Mouse (Mus musculus): Measurements from ENCODE around the gene Xxylt1. TPM values are rescaled to one million over a fixed set of nuclear protein-coding genes. Genes with fewer than 3 reads are reported as not detected.

Gene Xxylt1
- polyA plus RNA-seq, 1 experiment from 2014 or later = 8.4 TPM

- Histone ChIP-seq H3K4me1 (peaks cover 39% of the 10 kb centered on the region), H3K4me3 (no peak overlapping the region), H3K4me2 (no peak overlapping the region), H3K27ac (replicated peaks) (no peak overlapping the region), H3K27me3 (replicated peaks) (no peaks in the 10 kb centered on the region), H3K9ac (no peak overlapping the region), H3K36me3 (peaks cover 4% of the 10 kb centered on the region; the same call in 1 of the 2 replicates), H3K9me3 (no peaks in the 10 kb centered on the region)
- WGBS = 41% methylated on average over 5 of the region's 5 CpGs
- no peak for ATAC-seq (ENCODE audit: extremely low read depth, insufficient number of reproducible peaks, low FRiP score, low TSS enrichment)
Measured at GRCm38 (mm10) chr16:31022287-31022686, 58.9 kb downstream of the Xxylt1 start.

DNA sequence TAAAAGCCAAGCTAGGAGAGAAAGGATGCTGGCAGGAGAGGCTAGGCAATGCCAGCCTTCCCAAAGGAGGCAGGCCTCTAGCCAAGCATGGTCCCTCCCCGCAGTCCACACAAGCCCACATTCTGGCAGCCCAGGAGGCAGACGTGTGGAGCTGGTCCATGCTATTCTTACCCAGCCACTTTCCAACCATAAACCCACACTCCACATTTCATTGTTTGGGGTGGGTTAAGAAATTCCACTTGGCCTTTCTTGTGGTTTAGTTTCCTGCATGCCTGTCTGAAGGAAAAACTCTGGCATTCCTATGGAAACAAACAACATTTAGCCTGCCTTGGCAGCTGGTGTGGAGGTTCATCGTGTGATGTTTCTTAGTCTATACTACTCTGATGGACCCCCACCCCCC lies 61.7 kb downstream of the Xxylt1 start:
- no peak overlapping the region for H3K4me2 ChIP-seq
- H3K27me3 ChIP-seq (replicated peaks) = no peaks in the 10 kb centered on the region
- peaks cover 29% of the 10 kb centered on the region for H3K4me1 ChIP-seq
- no peak for ATAC-seq (ENCODE audit: extremely low read depth, insufficient number of reproducible peaks, low FRiP score, low TSS enrichment)
- no peak overlapping the region for H3K9ac ChIP-seq
- WGBS = 65% methylated on average over 3 of the region's 3 CpGs
- H3K27ac ChIP-seq (replicated peaks) = no peak overlapping the region
- H3K36me3 ChIP-seq = peaks cover 4% of the 10 kb centered on the region; the same call in 1 of the 2 replicates
- H3K4me3 ChIP-seq = no peak overlapping the region
- H3K9me3 ChIP-seq = no peaks in the 10 kb centered on the region

- H3K4me2 ChIP-seq = no peak overlapping the region
- peaks cover 4% of the 10 kb centered on the region; the same call in 1 of the 2 replicates for H3K36me3 ChIP-seq
- 85% methylated on average over 10 of the region's 10 CpGs for WGBS
Measured at GRCm38 (mm10) chr16:31017687-31018413, 63.4 kb downstream of the Xxylt1 start.

DNA sequence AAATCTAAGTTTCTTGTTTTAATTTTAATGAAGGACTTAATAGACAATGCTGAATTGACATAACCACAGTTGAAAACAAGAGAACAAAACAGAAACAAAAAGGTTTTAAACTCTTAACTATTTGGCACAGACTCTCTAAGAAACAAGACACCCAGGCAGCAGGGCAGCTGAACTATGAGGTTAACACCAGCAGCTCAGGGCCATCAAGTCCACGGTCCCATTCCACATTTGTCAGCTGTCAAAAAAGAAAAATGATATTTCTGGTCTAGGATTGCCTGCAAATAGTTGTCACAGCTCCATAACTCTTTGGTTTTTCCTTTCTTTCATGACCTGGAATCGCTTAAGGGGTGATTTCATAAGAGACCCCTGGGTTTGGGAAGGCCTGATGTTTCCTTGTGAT lies 64.6 kb downstream of the Xxylt1 start:
- ATAC-seq (ENCODE audit: extremely low read depth, insufficient number of reproducible peaks, low FRiP score, low TSS enrichment) = no peak
- no peak overlapping the region for H3K27ac ChIP-seq (replicated peaks)
- H3K4me2 ChIP-seq = no peak overlapping the region
- no peaks in the 10 kb centered on the region for H3K27me3 ChIP-seq (replicated peaks)
- peaks cover 4% of the 10 kb centered on the region; the same call in 1 of the 2 replicates for H3K36me3 ChIP-seq
- H3K9ac ChIP-seq = no peak overlapping the region
- no peaks in the 10 kb centered on the region for H3K9me3 ChIP-seq
- WGBS = 76% methylated on average over 2 of the region's 2 CpGs
- H3K4me1 ChIP-seq = peaks cover 16% of the 10 kb centered on the region
- H3K4me3 ChIP-seq = no peak overlapping the region

More at GRCm38 (mm10) chr16:31017687-31018413, 63.4 kb downstream of the Xxylt1 start:
- no peak overlapping the region for H3K4me3 ChIP-seq
- H3K27ac ChIP-seq (replicated peaks) = no peak overlapping the region
- peaks cover 28% of the 10 kb centered on the region for H3K4me1 ChIP-seq
- no peak overlapping the region for H3K9ac ChIP-seq
- no peak for ATAC-seq (ENCODE audit: extremely low read depth, insufficient number of reproducible peaks, low FRiP score, low TSS enrichment)
- H3K9me3 ChIP-seq = no peaks in the 10 kb centered on the region
- H3K27me3 ChIP-seq (replicated peaks) = no peaks in the 10 kb centered on the region

DNA sequence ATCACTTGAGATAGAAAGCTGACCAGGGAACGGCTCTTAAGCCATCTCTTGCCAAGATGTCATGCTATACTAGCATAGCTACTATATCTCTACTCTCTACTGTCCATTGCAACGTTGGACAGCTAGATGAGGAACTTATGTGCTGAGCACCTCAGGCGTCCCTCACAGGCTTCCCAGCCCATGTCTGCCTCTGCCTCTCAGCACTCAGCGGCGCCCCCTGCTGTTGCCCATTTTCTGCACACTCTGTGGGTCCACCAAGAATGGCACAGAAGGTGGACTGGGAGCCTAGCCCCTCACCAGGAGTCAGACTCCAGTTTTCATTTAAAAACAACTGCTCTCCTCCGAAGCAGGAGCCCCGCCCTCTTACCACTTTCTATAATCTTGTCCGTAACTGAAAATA lies 65.1 kb downstream of the Xxylt1 start:
- no peaks in the 10 kb centered on the region for H3K27me3 ChIP-seq (replicated peaks)
- H3K9ac ChIP-seq = no peak overlapping the region
- WGBS = 71% methylated on average over 8 of the region's 8 CpGs
- no peak overlapping the region for H3K4me2 ChIP-seq
- H3K9me3 ChIP-seq = no peaks in the 10 kb centered on the region
- H3K36me3 ChIP-seq = peaks cover 4% of the 10 kb centered on the region; the same call in 1 of the 2 replicates
- no peak overlapping the region for H3K4me3 ChIP-seq
- H3K27ac ChIP-seq (replicated peaks) = no peak overlapping the region
- ATAC-seq (ENCODE audit: extremely low read depth, insufficient number of reproducible peaks, low FRiP score, low TSS enrichment) = no peak
- H3K4me1 ChIP-seq = peaks cover 11% of the 10 kb centered on the region

DNA sequence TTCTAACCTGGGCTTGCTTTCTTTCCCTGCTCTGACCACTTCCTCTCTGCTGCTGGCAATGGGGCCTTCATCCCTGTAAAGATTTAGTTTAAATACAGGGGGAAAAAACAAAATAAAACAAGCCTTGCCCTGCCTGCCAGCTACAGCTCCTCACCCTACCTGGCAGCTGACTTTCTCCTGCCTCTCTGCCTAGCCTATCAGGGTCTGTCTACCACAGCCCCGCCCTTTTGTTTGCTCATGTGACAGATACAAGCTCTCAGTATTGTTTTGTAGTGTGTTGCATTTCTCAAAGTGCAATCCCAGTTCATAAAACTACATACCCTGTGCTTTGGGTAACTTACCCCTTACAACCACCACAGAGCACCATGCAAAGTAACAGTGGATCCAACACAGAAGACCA lies 66.0 kb downstream of the Xxylt1 start:
- Histone ChIP-seq H3K9me3 (no peaks in the 10 kb centered on the region), H3K4me1 (peaks cover 2% of the 10 kb centered on the region), H3K9ac (no peak overlapping the region), H3K36me3 (peaks cover 4% of the 10 kb centered on the region; the same call in 1 of the 2 replicates), H3K27me3 (replicated peaks) (no peaks in the 10 kb centered on the region), H3K4me3 (no peak overlapping the region), H3K27ac (replicated peaks) (no peak overlapping the region), H3K4me2 (no peak overlapping the region)
- ATAC-seq (ENCODE audit: extremely low read depth, insufficient number of reproducible peaks, low FRiP score, low TSS enrichment) = no peak
- WGBS = 89% methylated on average over 1 of the region's 1 CpGs

- no peak overlapping the region for H3K4me2 ChIP-seq
- H3K9me3 ChIP-seq = no peaks in the 10 kb centered on the region
- no peak overlapping the region for H3K27ac ChIP-seq (replicated peaks)
- WGBS = 88% methylated on average over 10 of the region's 10 CpGs
- ATAC-seq (ENCODE audit: extremely low read depth, insufficient number of reproducible peaks, low FRiP score, low TSS enrichment) = no peak
- H3K4me3 ChIP-seq = no peak overlapping the region
- no peak overlapping the region for H3K9ac ChIP-seq
- H3K36me3 ChIP-seq = no peaks in the 10 kb centered on the region
- H3K4me1 ChIP-seq = peaks cover 12% of the 10 kb centered on the region
- H3K27me3 ChIP-seq (replicated peaks) = no peaks in the 10 kb centered on the region
Measured at GRCm38 (mm10) chr16:31012236-31012635, 69.0 kb downstream of the Xxylt1 start.

- Histone ChIP-seq H3K4me3 (no peak overlapping the region), H3K27ac (replicated peaks) (no peak overlapping the region), H3K36me3 (0 out of 2 replicates have a peak, but pooled peaks cover 4% of the 10 kb centered on the region), H3K9ac (no peak overlapping the region), H3K4me1 (peaks cover 20% of the 10 kb centered on the region), H3K27me3 (replicated peaks) (no peaks in the 10 kb centered on the region), H3K9me3 (no peaks in the 10 kb centered on the region), H3K4me2 (no peak overlapping the region)
- 83% methylated on average over 5 of the region's 5 CpGs for WGBS
- ATAC-seq (ENCODE audit: extremely low read depth, insufficient number of reproducible peaks, low FRiP score, low TSS enrichment) = no peak
Measured at GRCm38 (mm10) chr16:31010443-31010842, 70.8 kb downstream of the Xxylt1 start.

- no peak overlapping the region for H3K4me2 ChIP-seq
- H3K27me3 ChIP-seq (replicated peaks) = no peaks in the 10 kb centered on the region
- ATAC-seq (ENCODE audit: extremely low read depth, insufficient number of reproducible peaks, low FRiP score, low TSS enrichment) = no peak
- peaks cover 39% of the 10 kb centered on the region for H3K4me1 ChIP-seq
- H3K4me3 ChIP-seq = no peak overlapping the region
- no peaks in the 10 kb centered on the region for H3K9me3 ChIP-seq
- 0 out of 2 replicates have a peak overlapping the region, but pooled peaks have one; percentile 1 for H3K9ac ChIP-seq
- 0 out of 2 replicates have a peak, but pooled peaks cover 4% of the 10 kb centered on the region for H3K36me3 ChIP-seq
- H3K27ac ChIP-seq (replicated peaks) = no peak overlapping the region; the same call in 1 of the 2 replicates
- 73% methylated on average over 7 of the region's 7 CpGs for WGBS
Measured at GRCm38 (mm10) chr16:31008326-31008725, 72.9 kb downstream of the Xxylt1 start.

GRCm38 (mm10) chr16:31007582-31007981 lies 73.7 kb downstream of the Xxylt1 start:
- H3K27me3 ChIP-seq (replicated peaks) = no peaks in the 10 kb centered on the region
- 91% methylated on average over 12 of the region's 12 CpGs for WGBS
- H3K4me2 ChIP-seq = no peak overlapping the region
- H3K9ac ChIP-seq = no peak overlapping the region
- no peak overlapping the region for H3K27ac ChIP-seq (replicated peaks)
- ATAC-seq (ENCODE audit: extremely low read depth, insufficient number of reproducible peaks, low FRiP score, low TSS enrichment) = no peak
- H3K36me3 ChIP-seq = 0 out of 2 replicates have a peak, but pooled peaks cover 4% of the 10 kb centered on the region
- no peak overlapping the region for H3K4me3 ChIP-seq
- H3K4me1 ChIP-seq = peaks cover 47% of the 10 kb centered on the region
- no peaks in the 10 kb centered on the region for H3K9me3 ChIP-seq

- WGBS = 29% methylated on average over 7 of the region's 7 CpGs
- no peak for ATAC-seq (ENCODE audit: extremely low read depth, insufficient number of reproducible peaks, low FRiP score, low TSS enrichment)
- H3K27ac ChIP-seq (replicated peaks) = peak overlapping the region; percentile 69
Measured at GRCm38 (mm10) chr16:31005693-31006092, 75.5 kb downstream of the Xxylt1 start.

GRCm38 (mm10) chr16:31004321-31004682 lies 76.9 kb downstream of the Xxylt1 start:
- WGBS = 52% methylated on average over 2 of the region's 2 CpGs
- Histone ChIP-seq H3K4me1 (peaks cover 54% of the 10 kb centered on the region), H3K36me3 (0 out of 2 replicates have a peak, but pooled peaks cover 4% of the 10 kb centered on the region), H3K27ac (replicated peaks) (peak overlapping the region; percentile 77), H3K9ac (peak overlapping the region; percentile 58), H3K9me3 (no peaks in the 10 kb centered on the region), H3K4me3 (no peak overlapping the region), H3K4me2 (peak overlapping the region; percentile 60; the same call in 1 of the 2 replicates), H3K27me3 (replicated peaks) (no peaks in the 10 kb centered on the region)
- no peak for ATAC-seq (ENCODE audit: extremely low read depth, insufficient number of reproducible peaks, low FRiP score, low TSS enrichment)

More at GRCm38 (mm10) chr16:31005693-31006092, 75.5 kb downstream of the Xxylt1 start:
- Histone ChIP-seq H3K36me3 (0 out of 2 replicates have a peak, but pooled peaks cover 4% of the 10 kb centered on the region), H3K9me3 (no peaks in the 10 kb centered on the region), H3K4me2 (no peak overlapping the region), H3K4me1 (peaks cover 54% of the 10 kb centered on the region), H3K27me3 (replicated peaks) (no peaks in the 10 kb centered on the region), H3K9ac (peak overlapping the region; percentile 30; the same call in 1 of the 2 replicates), H3K4me3 (no peak overlapping the region)
